Mouse (Mus musculus) heart, adult 2 months (tissue): ENCODE data around the gene Evl.

Source experiments
- CTCF ChIP-seq: fragments of 200-600 bp; IDR thresholded peaks from 2 replicates; pipeline ENCODE4 v1.8.1; 2022; ENCODE audit warnings: antibody characterized with exemption, mild to moderate bottlenecking, moderate library complexity
- POLR2A ChIP-seq: fragments of 200-500 bp; IDR thresholded peaks from 2 replicates; pipeline ENCODE4 v1.6.1; 2011; ENCODE audit warnings: mild to moderate bottlenecking, low read depth, low read length, control low read depth; ENCODE audit not compliant: insufficient read depth

- TF ChIP-seq POLR2A = no peak
- no peak for TF ChIP-seq CTCF
Measured at GRCm38 (mm10) chr12:108680861-108681260, 126.3 kb downstream of the Evl start.
